Mouse (Mus musculus) brain, embryonic 14.5 days (tissue): ENCODE measurements around the gene Nmd3.

ENCODE experiments used
- CTCF ChIP-seq: fragments of 200-500 bp; IDR thresholded peaks from 2 replicates; pipeline ENCODE4 v1.5.1; 2012; ENCODE audit warnings: inconsistent platforms, mild to moderate bottlenecking, moderate library complexity, borderline replicate concordance; ENCODE audit not compliant: insufficient read depth, insufficient read length; ENCODE audit errors: extremely low read depth
- POLR2A ChIP-seq: fragments of 200-500 bp; IDR thresholded peaks from 2 replicates; pipeline ENCODE4 v1.6.1; 2012; ENCODE audit warnings: mild to moderate bottlenecking, inconsistent platforms, borderline replicate concordance; ENCODE audit not compliant: poor library complexity, insufficient read depth, insufficient read length, severe bottlenecking; ENCODE audit errors: extremely low read depth

DNA sequence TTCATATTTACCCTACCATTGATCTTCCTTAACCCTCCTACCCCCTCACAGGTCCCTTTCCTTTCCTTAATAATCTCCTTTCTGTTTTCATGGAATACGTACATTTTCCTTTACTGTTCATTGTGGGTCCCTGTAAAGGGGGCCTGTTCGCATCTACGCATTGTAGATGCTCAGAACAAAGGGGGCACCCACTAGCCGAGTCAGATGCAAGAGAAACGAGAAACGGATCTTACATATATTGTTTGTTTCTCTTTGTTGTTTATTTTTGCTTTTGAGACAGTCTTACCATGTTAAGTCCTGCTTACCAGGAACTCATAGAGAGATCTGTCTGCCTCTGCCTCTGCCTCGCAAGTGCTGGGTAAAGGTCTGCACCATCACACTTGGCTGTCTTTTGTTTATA is 1.4 kb downstream of the Nmd3 start:
- TF ChIP-seq CTCF (no peak), POLR2A (no peak)
